Mouse (Mus musculus) urinary bladder, postnatal 4 days (tissue): Measurements from ENCODE around the gene Olfr1341.

ENCODE experiments used
- DNase-seq, 2 experiments: peaks; one replicate each; pipeline ENCODE4 v3.0.0; 2021 to 2022; ENCODE audit warnings: low spot score in 2 of 2

Gene Olfr1341

DNA sequence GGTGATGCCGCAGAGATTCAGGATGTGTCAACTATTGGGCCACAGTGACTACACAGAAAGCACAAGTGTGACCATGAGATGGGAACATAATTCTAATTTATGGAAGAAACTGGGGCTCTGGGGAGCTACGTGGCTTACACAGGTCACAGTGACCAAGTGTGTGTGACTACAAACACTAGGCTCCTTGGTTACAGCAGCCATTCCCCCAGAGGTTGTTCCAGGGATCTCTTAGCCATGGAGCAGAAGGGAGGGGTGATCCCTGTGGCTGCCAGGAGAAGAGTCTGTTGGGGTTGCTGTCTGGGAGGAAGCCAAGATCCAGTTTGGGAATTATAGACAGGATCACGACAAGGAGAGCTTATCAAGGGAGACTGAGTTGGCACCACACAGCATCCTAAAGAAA is at the start of gene Olfr1341:
Gene Olfr1341, plus strand, starts transcription at position 301 of the 400 bp plus-strand sequence.
- no peak for DNase-seq

DNA sequence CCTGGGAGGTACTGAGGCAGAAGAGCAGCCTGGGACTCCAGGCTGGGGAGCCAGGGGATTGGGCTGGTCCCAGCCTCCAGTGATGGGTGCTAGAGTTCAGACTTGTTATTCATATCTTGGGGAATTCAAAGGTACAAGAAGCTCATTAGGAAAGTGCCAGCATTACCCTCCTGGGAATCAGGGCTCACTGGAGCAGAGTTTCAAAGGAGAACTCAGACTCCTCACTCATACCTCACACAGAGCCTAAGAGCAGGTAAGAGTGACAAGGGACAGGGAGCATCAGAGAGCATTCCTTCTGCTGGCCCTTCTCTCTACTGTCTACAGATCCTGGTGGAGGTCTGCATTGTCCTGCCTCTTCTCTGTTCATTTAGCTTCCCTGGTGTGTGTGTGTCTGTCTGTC is 44.7 kb upstream of the Olfr1341 start, which contains the start of gene Olfr62:
Gene Olfr62, plus strand, starts transcription at position 301 of the 400 bp plus-strand sequence.
- no peak for DNase-seq

DNA sequence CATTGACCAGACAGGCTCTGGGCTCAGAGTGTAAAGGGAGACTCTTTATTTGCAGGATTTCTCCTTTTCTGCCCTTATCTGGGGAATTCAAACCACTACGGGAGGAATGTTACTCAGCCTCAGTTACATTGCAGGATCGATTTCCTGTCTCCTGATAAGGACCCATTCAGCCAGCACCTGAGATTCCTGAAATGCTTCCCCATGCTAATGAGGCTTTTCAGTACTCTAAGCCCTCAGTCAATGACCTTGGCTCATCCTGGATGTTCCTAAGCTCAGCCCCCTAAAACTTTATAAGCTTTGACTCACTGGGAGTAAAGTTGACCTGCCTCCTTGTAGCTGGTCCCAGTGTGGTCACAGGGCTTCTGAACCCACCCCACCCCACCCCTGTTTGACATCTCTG is 16.2 kb upstream of the Olfr1341 start:
- DNase-seq, result no peak

- no peak for DNase-seq
Observed at GRCm38 (mm10) chr4:118692412-118692973, 10.8 kb upstream of the Olfr1341 start, which contains the start of gene Olfr1342. Olfr1342 (minus strand) TSS chr4:118692756.

- no peak for DNase-seq
Observed at GRCm38 (mm10) chr4:118693812-118694211, 9.5 kb upstream of the Olfr1341 start.

- DNase-seq, result no peak
Observed at GRCm38 (mm10) chr4:118708086-118708485, 4.8 kb downstream of the Olfr1341 start.

DNA sequence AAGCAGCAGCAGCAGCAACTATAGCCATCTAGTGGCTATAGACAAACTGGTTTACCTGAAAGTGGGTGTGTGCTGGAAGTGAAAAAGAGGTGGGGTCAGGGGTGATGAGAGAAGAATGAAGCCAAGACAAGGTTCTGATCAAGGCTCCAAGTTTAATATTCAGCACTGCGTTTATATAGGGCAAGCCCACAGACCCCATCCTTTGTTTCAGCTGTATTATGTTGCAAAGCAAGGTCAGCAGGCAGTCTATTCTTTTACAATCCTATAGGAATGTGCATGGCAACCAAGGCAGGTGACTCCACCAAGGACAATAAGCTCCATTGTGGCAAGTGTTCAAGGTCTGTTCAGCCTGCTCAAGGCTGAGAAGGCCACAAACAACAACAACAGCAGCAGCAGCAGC is 8.3 kb downstream of the Olfr1341 start:
- no peak for DNase-seq

GRCm38 (mm10) chr4:118719838-118720237 is 16.5 kb downstream of the Olfr1341 start, which contains the start of gene Olfr1340:
Olfr1340 (plus strand) TSS chr4:118720138.
- DNase-seq, result no peak

- no peak for DNase-seq
Observed at GRCm38 (mm10) chr4:118721742-118722483, 18.6 kb downstream of the Olfr1341 start.

- DNase-seq, result no peak
Observed at GRCm38 (mm10) chr4:118731875-118732274, 28.6 kb downstream of the Olfr1341 start, which contains the start of gene Olfr1339. Olfr1339 (plus strand) TSS chr4:118732175.

DNA sequence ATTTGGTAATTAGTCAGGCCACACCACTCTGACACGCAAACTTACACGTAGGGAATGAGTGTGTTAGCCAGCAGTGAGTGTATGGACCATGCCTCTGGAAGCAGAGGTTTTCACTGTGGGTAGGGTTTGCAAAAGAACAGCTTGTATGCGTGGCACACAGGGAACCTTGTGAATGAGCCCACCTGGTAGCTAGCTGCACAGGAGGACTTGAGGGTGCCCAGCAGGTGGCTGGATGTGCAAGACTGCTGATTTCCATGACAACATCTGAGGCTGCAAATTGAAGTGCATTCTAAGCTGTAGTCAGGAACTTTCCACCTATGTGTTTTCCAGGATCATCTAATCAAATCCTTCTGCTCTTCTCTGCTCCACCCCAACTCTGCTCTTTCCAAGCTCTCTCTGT is 36.3 kb downstream of the Olfr1341 start:
- DNase-seq, result no peak

- no peak for DNase-seq
Observed at GRCm38 (mm10) chr4:118740988-118741698, 37.8 kb downstream of the Olfr1341 start.

DNA sequence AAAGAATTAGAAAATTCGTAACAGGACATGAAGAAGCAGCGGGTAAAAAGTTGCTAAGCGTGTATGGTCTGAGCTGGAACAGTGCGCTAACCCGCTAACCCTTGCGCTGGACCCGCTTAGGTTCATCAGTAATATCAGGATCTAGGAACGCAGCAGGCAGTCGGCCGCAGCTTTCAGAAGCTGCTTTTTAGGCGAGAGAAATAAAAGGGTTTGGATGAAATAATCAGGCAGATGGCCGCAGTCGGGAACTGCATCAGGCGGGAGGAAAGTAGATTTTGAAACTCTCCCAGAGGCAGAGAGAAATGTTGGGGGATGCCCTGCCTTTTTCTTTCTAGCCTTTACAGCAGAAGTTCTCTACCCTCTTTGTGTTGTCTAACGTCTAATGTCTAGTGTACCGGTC is 38.6 kb downstream of the Olfr1341 start:
- DNase-seq, result no peak

DNA sequence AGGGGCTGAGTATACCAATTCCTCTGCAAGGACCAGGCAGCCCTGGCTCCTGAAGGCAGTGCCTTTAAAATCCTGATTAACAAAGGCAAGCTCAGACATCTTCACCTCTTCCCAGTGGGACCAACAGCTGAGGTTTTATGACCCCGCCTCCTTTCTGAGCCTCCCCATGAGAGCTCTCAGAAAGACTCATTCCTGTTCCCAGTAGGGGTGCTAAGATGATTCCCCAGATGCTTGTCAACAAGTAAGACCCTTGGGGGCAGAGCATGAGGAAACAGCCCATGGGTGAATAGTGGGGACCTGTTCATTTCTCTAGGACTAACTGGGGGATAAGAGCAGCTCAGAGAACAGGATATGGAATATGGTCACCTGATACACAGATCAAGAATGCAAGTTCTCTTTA is 55.3 kb downstream of the Olfr1341 start, which contains the start of gene Olfr1338:
Gene Olfr1338, minus strand, starts transcription at position 101 of the 400 bp plus-strand sequence.
- no peak for DNase-seq
